Mouse (Mus musculus) ES-Bruce4 (cell line): Measurements from ENCODE around the gene Nars2. TPM values are rescaled to one million over a fixed set of nuclear protein-coding genes. Genes with fewer than 3 reads are reported as not detected.

Experiments
- H3K27ac ChIP-seq: 2 replicates; pipeline ENCODE4 v1.5.1; 2012; ENCODE audit warnings: low read length, inconsistent platforms; ENCODE audit not compliant: insufficient read depth
- H3K27me3 ChIP-seq: 2 replicates; pipeline ENCODE4 v1.6.1; 2012; ENCODE audit warnings: mild to moderate bottlenecking, low read length, inconsistent platforms; ENCODE audit not compliant: control insufficient read depth, poor library complexity, insufficient read depth, severe bottlenecking
- H3K36me3 ChIP-seq: 2 replicates; pipeline ENCODE4 v1.6.1; 2012; ENCODE audit warnings: inconsistent platforms, mild to moderate bottlenecking, low read length, moderate library complexity; ENCODE audit not compliant: control insufficient read depth, poor library complexity, insufficient read depth, severe bottlenecking
- H3K4me1 ChIP-seq: one replicate; pipeline ENCODE4 v1.8.1; 2011; ENCODE audit warnings: low read length; ENCODE audit not compliant: control insufficient read depth, insufficient read depth
- H3K4me3 ChIP-seq: 2 replicates; pipeline ENCODE4 v1.5.1; 2011; ENCODE audit warnings: low read depth, mild to moderate bottlenecking, low read length
- H3K9ac ChIP-seq: 2 replicates; pipeline ENCODE4 v1.6.1; 2012; ENCODE audit warnings: low read depth, mild to moderate bottlenecking, inconsistent platforms; ENCODE audit not compliant: poor library complexity, severe bottlenecking
- H3K9me3 ChIP-seq: replicated peaks from 2 replicates; pipeline ENCODE4 v1.6.1; 2012; ENCODE audit warnings: mild to moderate bottlenecking, low read length, inconsistent platforms; ENCODE audit not compliant: control insufficient read depth, poor library complexity, insufficient read depth, severe bottlenecking
- CTCF ChIP-seq: IDR thresholded peaks from one replicate; pipeline ENCODE4 v1.8.1; 2011; ENCODE audit warnings: low read depth, low read length
- EP300 ChIP-seq: IDR thresholded peaks from 2 replicates; pipeline ENCODE4 v1.6.1; 2011; ENCODE audit warnings: low read depth, low read length; ENCODE audit not compliant: insufficient read depth
- POLR2A ChIP-seq: IDR thresholded peaks from one replicate; pipeline ENCODE4 v1.8.1; 2011; ENCODE audit warnings: low read length; ENCODE audit not compliant: insufficient read depth
- polyA plus RNA-seq: library from polyadenylated mRNA; stranded (reverse); fragments of >200 nt; gene quantifications from 2 replicates; pipeline ENCODE4 v1.2.4, GENCODE M21; 2011; ENCODE audit warnings: low read depth; ENCODE audit not compliant: missing spikeins, insufficient read depth, insufficient read length

The Nars2 gene
- polyA plus RNA-seq, 1 experiment = 22.5 TPM

DNA sequence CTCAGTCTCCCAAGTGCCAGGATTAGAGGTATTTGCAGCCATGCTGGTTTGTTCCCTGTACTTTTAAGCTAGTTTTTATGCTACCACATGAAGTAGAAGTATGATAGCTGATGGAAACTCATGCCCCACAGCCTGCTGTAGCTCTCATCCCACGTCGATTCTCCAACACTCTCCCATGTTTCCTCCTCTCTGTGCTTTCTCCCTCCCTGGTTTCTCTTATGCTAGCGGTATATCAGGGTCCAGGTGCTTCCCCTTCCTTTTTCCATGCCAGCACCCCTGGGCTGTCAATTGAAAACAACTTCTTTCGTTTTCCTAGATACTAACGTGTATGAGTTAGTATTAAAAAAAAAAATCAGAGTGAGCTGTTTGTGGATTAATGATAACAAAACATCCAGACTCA, 120.8 kb downstream of the Nars2 start:
- no peaks in the 10 kb centered on the region for H3K9me3 ChIP-seq
- no peak overlapping the region for H3K4me3 ChIP-seq
- H3K4me1 ChIP-seq = no peaks in the 10 kb centered on the region

DNA sequence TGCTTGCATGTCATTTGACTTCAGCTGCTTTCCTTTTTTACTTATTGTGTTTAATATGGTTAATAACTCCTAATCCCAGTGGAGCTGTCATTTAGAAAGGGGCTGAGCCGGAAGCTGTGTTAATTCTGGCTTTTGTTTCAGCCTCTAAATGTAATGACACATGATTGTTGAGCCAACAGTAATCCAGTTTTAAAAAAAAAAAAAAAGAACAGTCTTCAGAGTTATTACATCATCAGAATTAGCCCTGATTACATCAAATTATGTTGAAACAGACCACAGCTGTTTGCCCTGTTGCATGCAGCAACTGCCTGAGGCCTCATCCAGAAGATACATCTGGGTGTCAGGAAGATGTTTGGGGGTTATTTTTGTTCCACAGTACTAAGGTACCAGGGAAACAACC, 123.7 kb downstream of the Nars2 start:
- no peak overlapping the region for H3K9ac ChIP-seq
- no peaks in the 10 kb centered on the region for H3K36me3 ChIP-seq
- no peaks in the 10 kb centered on the region for H3K4me1 ChIP-seq
- H3K4me3 ChIP-seq = no peak overlapping the region
- H3K27ac ChIP-seq = no peak overlapping the region
- no peaks in the 10 kb centered on the region for H3K9me3 ChIP-seq
- H3K27me3 ChIP-seq = no peaks in the 10 kb centered on the region
- TF ChIP-seq EP300 = no peak
- no peak for TF ChIP-seq POLR2A
- TF ChIP-seq CTCF = no peak

More for the DNA sequence above, 120.8 kb downstream of the Nars2 start:
- no peak overlapping the region for H3K9ac ChIP-seq
- TF ChIP-seq CTCF (no peak), POLR2A (no peak), EP300 (no peak)
- H3K36me3 ChIP-seq = no peaks in the 10 kb centered on the region
- no peaks in the 10 kb centered on the region for H3K27me3 ChIP-seq
- H3K27ac ChIP-seq = no peak overlapping the region

DNA sequence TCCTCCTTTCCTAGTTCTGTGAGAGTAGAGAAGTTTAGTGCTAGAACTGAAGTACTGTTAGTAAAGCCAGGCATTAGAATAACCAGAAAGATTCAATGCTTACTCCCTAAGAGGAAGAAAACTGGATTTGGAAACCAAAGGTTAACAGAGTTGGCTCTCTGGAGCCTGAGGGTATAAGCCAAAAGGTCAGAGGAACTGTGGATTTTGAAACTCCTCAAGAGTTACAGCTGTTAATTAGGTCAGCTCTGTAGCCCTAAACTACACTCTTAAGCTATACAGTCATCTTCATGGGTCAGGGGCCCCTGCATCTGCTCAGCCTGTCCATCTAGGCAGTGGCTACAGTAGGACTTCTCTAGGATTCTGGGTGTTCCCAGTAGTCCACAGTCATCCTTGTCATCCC, 125.7 kb downstream of the Nars2 start:
- no peak overlapping the region for H3K4me3 ChIP-seq

DNA sequence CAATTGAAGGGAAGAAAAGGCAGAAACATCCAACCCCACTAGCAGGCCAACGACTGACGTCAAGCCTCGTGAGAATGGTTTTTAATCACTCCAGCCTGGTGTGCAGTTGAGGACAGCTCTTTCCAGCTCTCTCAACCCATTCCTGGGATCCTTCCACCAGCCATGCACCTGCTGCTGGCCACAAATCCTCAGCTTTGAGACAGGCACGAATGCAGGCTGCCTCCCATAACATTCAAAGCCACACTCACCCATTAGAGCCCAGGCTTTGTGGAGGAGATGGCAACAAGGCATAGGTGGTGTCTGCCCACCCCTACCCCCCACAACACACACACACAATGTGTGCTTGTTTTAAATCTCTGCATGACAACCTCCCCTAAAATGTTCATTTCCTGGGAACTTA, 127.4 kb downstream of the Nars2 start:
- TF ChIP-seq POLR2A (no peak), EP300 (no peak), CTCF (no peak)
- Histone ChIP-seq H3K9ac (no peak overlapping the region), H3K27ac (no peak overlapping the region), H3K36me3 (no peaks in the 10 kb centered on the region), H3K4me1 (no peaks in the 10 kb centered on the region), H3K27me3 (peaks cover 7% of the 10 kb centered on the region), H3K4me3 (no peak overlapping the region), H3K9me3 (no peaks in the 10 kb centered on the region)

More for the DNA sequence above, 125.7 kb downstream of the Nars2 start:
- Histone ChIP-seq H3K27me3 (peaks cover 4% of the 10 kb centered on the region), H3K4me1 (no peaks in the 10 kb centered on the region), H3K9me3 (no peaks in the 10 kb centered on the region), H3K9ac (no peak overlapping the region), H3K27ac (no peak overlapping the region), H3K36me3 (no peaks in the 10 kb centered on the region)
- TF ChIP-seq EP300 = no peak
- no peak for TF ChIP-seq CTCF
- TF ChIP-seq POLR2A = no peak

DNA sequence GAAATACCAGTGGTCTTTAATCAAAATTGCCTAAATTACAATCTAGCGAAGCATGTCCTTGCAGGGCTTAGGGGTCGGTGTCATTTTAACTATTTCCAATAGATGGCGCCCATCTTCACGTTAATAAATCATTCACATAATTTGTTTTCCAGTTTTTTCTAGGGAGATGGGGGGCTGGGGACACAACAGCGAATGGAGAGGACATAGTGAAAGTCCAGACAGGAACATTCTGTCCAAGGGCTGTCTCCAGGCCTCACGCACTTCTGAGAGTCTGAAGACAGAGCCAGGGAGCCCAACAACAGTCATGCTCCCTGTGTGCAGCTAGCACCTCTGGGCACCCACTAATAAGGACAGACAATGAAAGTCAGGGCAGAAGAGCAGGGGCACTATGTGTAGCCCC, 127.8 kb downstream of the Nars2 start:
- Histone ChIP-seq H3K36me3 (no peaks in the 10 kb centered on the region), H3K4me1 (no peaks in the 10 kb centered on the region), H3K27ac (no peak overlapping the region), H3K27me3 (peaks cover 7% of the 10 kb centered on the region), H3K9me3 (no peaks in the 10 kb centered on the region), H3K4me3 (no peak overlapping the region), H3K9ac (no peak overlapping the region)
- TF ChIP-seq EP300 (no peak), CTCF (no peak), POLR2A (no peak)

DNA sequence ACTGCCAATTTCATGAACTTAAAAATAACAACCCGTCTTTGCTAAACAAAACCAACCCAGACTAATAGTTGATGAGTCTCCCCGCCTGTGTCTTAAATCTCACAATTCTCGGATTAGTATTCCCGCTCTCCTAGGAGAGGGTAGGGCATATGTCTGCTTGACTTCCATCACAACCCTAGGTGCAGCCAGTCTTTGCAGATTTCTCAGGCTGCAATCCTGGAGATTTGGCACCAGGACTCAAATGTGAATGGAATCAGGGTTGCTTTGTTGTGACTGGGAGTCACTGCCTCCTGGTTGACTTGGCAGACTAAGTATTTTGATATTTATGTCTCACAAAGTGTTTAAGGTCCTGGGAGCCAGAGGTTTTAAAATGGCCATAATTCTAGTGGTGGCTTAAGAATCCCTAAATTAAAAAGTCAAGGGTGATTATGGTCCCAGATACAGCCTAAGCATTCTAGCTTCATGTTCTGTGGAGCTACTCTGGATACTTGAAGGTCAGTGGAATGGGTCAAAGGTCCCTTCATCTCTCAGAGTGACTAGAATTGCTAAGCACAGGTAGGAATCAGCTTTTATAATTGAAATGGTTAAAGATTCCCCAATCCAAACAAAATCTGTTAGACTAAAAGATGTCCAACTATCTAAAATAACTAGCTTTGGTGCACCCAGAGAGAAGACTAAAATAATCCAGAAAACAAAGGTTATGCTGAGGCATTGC, 128.5 kb downstream of the Nars2 start:
- H3K4me3 ChIP-seq = no peak overlapping the region
- peaks cover 7% of the 10 kb centered on the region for H3K27me3 ChIP-seq
- no peak overlapping the region for H3K27ac ChIP-seq
- H3K36me3 ChIP-seq = no peaks in the 10 kb centered on the region
- H3K4me1 ChIP-seq = no peaks in the 10 kb centered on the region
- H3K9ac ChIP-seq = no peak overlapping the region
- H3K9me3 ChIP-seq = no peaks in the 10 kb centered on the region
- TF ChIP-seq CTCF (no peak), POLR2A (no peak), EP300 (no peak)
